Mouse (Mus musculus): Measurements from ENCODE around the gene Selenof. TPM values are rescaled to one million over a fixed set of nuclear protein-coding genes. Genes with fewer than 3 reads are reported as not detected.

Selenof gene
- 100 to 1,000 TPM; 226 to 228 TPM for total RNA-seq (2021)
- long read RNA-seq, experiment 1, transcript Selenof-201 (5 exons, 1,514 nt), result major isoform, 121 of 126 reads
- long read RNA-seq, experiment 1, partial matches to known transcripts, result 4 of 126 reads
- long read RNA-seq, experiment 1, other reads (novel, unspliced or antisense), result 1 of 126 reads
- long read RNA-seq, experiment 2, transcript Selenof-201 (5 exons, 1,514 nt), result major isoform, 114 of 120 reads
- long read RNA-seq, experiment 2, partial matches to known transcripts, result 6 of 120 reads
- long read RNA-seq, experiment 2, other reads (novel, unspliced or antisense), result 0 of 120 reads

GRCm38 (mm10) chr3:144570047-144570815, at the start of gene Selenof, which contains the start of gene Hs2st1:
Gene Selenof, plus strand, starts transcription at chr3:144570304.
Gene Hs2st1, minus strand, starts transcription at chr3:144570181.
- DNase-seq (ENCODE audit: low spot score in 2 of 2), result peak; percentile 84 to 95

GRCm38 (mm10) chr3:144527918-144528317, 42.2 kb upstream of the Selenof start:
- DNase-seq (ENCODE audit: low spot score in 2 of 2), result no peak

GRCm38 (mm10) chr3:144531023-144531422, 39.1 kb upstream of the Selenof start:
- no peak for DNase-seq (ENCODE audit: low spot score in 2 of 2)

- no peak for DNase-seq (ENCODE audit: low spot score in 2 of 2)
Measured at GRCm38 (mm10) chr3:144535056-144535455, 35.0 kb upstream of the Selenof start.

- DNase-seq (ENCODE audit: low spot score in 2 of 2), result no peak
Measured at GRCm38 (mm10) chr3:144537078-144537855, 32.8 kb upstream of the Selenof start.

GRCm38 (mm10) chr3:144539051-144539450, 31.1 kb upstream of the Selenof start:
- DNase-seq (ENCODE audit: low spot score in 2 of 2), result no peak

- DNase-seq (ENCODE audit: low spot score in 2 of 2), result no peak
Measured at GRCm38 (mm10) chr3:144540805-144541204, 29.3 kb upstream of the Selenof start.

GRCm38 (mm10) chr3:144541906-144542438, 28.1 kb upstream of the Selenof start:
- no peak for DNase-seq (ENCODE audit: low spot score in 2 of 2)

GRCm38 (mm10) chr3:144545152-144545551, 25.0 kb upstream of the Selenof start:
- DNase-seq (ENCODE audit: low spot score in 2 of 2), result no peak

GRCm38 (mm10) chr3:144545832-144546231, 24.3 kb upstream of the Selenof start:
- no peak for DNase-seq (ENCODE audit: low spot score in 2 of 2)

- no peak for DNase-seq (ENCODE audit: low spot score in 2 of 2)
Measured at GRCm38 (mm10) chr3:144546490-144546889, 23.6 kb upstream of the Selenof start.

- no peak for DNase-seq (ENCODE audit: low spot score in 2 of 2)
Measured at GRCm38 (mm10) chr3:144548186-144548845, 21.8 kb upstream of the Selenof start.

GRCm38 (mm10) chr3:144550036-144550435, 20.1 kb upstream of the Selenof start:
- DNase-seq (ENCODE audit: low spot score in 2 of 2), result no peak

- DNase-seq (ENCODE audit: low spot score in 2 of 2), result no peak
Measured at GRCm38 (mm10) chr3:144550659-144551058, 19.4 kb upstream of the Selenof start.

- DNase-seq (ENCODE audit: low spot score in 2 of 2), result no peak
Measured at GRCm38 (mm10) chr3:144551416-144551815, 18.7 kb upstream of the Selenof start.

- DNase-seq (ENCODE audit: low spot score in 2 of 2), result no peak
Measured at GRCm38 (mm10) chr3:144553942-144554341, 16.2 kb upstream of the Selenof start.

GRCm38 (mm10) chr3:144554503-144554902, 15.6 kb upstream of the Selenof start:
- no peak for DNase-seq (ENCODE audit: low spot score in 2 of 2)

- no peak for DNase-seq (ENCODE audit: low spot score in 2 of 2)
Measured at GRCm38 (mm10) chr3:144555144-144555543, 15.0 kb upstream of the Selenof start.

- DNase-seq (ENCODE audit: low spot score in 2 of 2), result no peak
Measured at GRCm38 (mm10) chr3:144556625-144557324, 13.3 kb upstream of the Selenof start.

GRCm38 (mm10) chr3:144558274-144558673, 11.8 kb upstream of the Selenof start:
- DNase-seq (ENCODE audit: low spot score in 2 of 2), result no peak
